Comparison of ENCODE assay signal across 11 mouse cellular contexts in the genomic region with DNA sequence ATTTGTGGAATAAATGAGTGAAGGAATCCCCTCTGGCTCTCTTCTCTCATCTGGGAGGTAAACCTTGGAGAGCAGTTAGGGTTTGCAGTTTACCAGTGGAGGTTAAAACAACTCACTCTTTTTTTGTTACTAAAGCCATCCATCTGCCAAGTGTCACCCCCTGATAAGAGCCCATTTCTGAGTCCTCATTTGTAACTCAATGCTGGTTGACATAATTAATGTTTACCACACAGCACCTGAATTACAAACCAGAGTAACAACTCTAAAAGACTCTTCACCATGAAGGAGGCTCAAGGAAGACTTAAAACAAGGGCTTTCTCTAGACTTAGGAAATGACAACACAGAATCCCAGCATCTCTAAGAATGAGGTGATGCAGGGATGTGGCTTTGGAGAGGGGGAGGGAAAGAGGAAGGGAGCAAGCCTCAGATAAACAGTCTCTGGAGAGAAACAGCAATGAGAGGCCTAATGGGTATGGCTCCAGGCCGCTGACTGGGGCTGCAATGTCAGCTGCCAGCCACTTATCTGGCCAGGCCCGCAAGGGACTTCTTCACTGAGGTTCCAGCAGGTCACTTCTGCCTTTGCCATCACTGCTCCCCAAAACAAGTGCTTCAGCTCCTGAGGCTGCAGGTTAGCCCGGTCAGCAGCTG. TPM values are rescaled to one million over a fixed set of nuclear protein-coding genes. Genes with fewer than 3 reads are reported as not detected.
DNase-seq lines count a peak whose midpoint lies in the region; ATAC-seq lines count a peak whose summit lies in the region.
"Had no signal": no experiment of that assay in that cellular context is flagged by ENCODE, and none has a peak within 500 bp of the region (broad histone marks: within the 10 kb centered on the region; RNA-seq: fewer than 3 reads in every experiment).

No protein-coding gene starts in this region.

- H3K27ac ChIP-seq in embryonic facial prominence, embryonic 14.5 days (replicated peaks; ENCODE audit: low read depth, low read length), result 0 out of 2 replicates have a peak overlapping the region, but pooled peaks have one; percentile 1
- H3K27ac ChIP-seq in liver, embryonic 12.5 days, result peak overlapping the region; percentile 80
- H3K27ac ChIP-seq in midbrain, embryonic 16.5 days (ENCODE audit: low read length), result peak overlapping the region; percentile 62
- H3K27ac ChIP-seq: macrophage had no signal

- DNase-seq in cerebellum, postnatal 10 days, result peak; percentile 16 to 22
- no peak for DNase-seq in cerebellum, postnatal 25 days
- DNase-seq in embryonic facial prominence, embryonic 14.5 days (ENCODE audit: low spot score), result no peak
- DNase-seq in adipocyte (ENCODE audit: low spot score), result no peak
- DNase-seq in frontal cortex, postnatal 36 days (ENCODE audit: low spot score in 2 of 2), result no peak
- DNase-seq in layer of hippocampus, postnatal 25 days (ENCODE audit: extremely low spot score in 1 of 2, low spot score in 1 of 2), result no peak
- DNase-seq: cerebellum, adult 8-10 months; heart, adult 11 months had no signal

- peaks cover 5% of the 10 kb centered on the region for H3K4me1 ChIP-seq in embryonic facial prominence, embryonic 14.5 days (ENCODE audit: control insufficient read depth, insufficient read depth, low read length)
- H3K4me1 ChIP-seq in liver, embryonic 12.5 days, result peaks cover 64% of the 10 kb centered on the region
- H3K4me1 ChIP-seq in midbrain, embryonic 16.5 days (ENCODE audit: control insufficient read depth, insufficient read depth, low read length), result peaks cover 12% of the 10 kb centered on the region; the same call in 1 of the 2 replicates

- H3K9me3 ChIP-seq in embryonic facial prominence, embryonic 14.5 days (ENCODE audit: control insufficient read depth, low read length), result no peaks in the 10 kb centered on the region
- H3K9me3 ChIP-seq in liver, embryonic 12.5 days (replicated peaks), result no peaks in the 10 kb centered on the region
- H3K9me3 ChIP-seq in midbrain, embryonic 16.5 days (replicated peaks; ENCODE audit: control insufficient read depth, low read length, poor library complexity, severe bottlenecking), result no peaks in the 10 kb centered on the region

- ATAC-seq in embryonic facial prominence, embryonic 14.5 days (ENCODE audit: low read depth), result no peak
- peak; percentile 76 for ATAC-seq in liver, embryonic 12.5 days
- no peak for ATAC-seq in midbrain, embryonic 16.5 days

- H3K27me3 ChIP-seq in embryonic facial prominence, embryonic 14.5 days (replicated peaks; ENCODE audit: control insufficient read depth, insufficient read depth, low read length), result no peaks in the 10 kb centered on the region
- no peaks in the 10 kb centered on the region for H3K27me3 ChIP-seq in liver, embryonic 12.5 days (replicated peaks)
- H3K27me3 ChIP-seq in midbrain, embryonic 16.5 days (ENCODE audit: control insufficient read depth, insufficient read depth, low read depth, low read length), result no peaks in the 10 kb centered on the region

- H3K4me2 ChIP-seq in embryonic facial prominence, embryonic 14.5 days (ENCODE audit: low read depth, low read length), result no peak overlapping the region
- peak overlapping the region; percentile 21 for H3K4me2 ChIP-seq in liver, embryonic 12.5 days
- no peak overlapping the region for H3K4me2 ChIP-seq in midbrain, embryonic 16.5 days (ENCODE audit: low read length)

- no peak overlapping the region for H3K9ac ChIP-seq in embryonic facial prominence, embryonic 14.5 days (ENCODE audit: low read depth, low read length)
- H3K9ac ChIP-seq in liver, embryonic 12.5 days, result no peak overlapping the region
- H3K9ac ChIP-seq in midbrain, embryonic 16.5 days (ENCODE audit: low read depth, low read length), result no peak overlapping the region

- 45% methylated on average over 3 of the region's 3 CpGs for WGBS in embryonic facial prominence, embryonic 14.5 days
- WGBS in liver, embryonic 12.5 days (ENCODE audit: insufficient replicate concordance), result 24% methylated on average over 3 of the region's 3 CpGs
- 29% methylated on average over 3 of the region's 3 CpGs for WGBS in midbrain, embryonic 16.5 days

- no peak overlapping the region for H3K4me3 ChIP-seq in embryonic facial prominence, embryonic 14.5 days (ENCODE audit: low read depth, low read length)
- no peak overlapping the region for H3K4me3 ChIP-seq in liver, embryonic 12.5 days
- H3K4me3 ChIP-seq in midbrain, embryonic 16.5 days (ENCODE audit: low read depth, low read length), result no peak overlapping the region

- H3K36me3 ChIP-seq in embryonic facial prominence, embryonic 14.5 days (ENCODE audit: control insufficient read depth, insufficient read depth, low read length), result peaks cover 4% of the 10 kb centered on the region; the same call in 1 of the 2 replicates
- H3K36me3 ChIP-seq in liver, embryonic 12.5 days, result peaks cover 19% of the 10 kb centered on the region
- peaks cover 5% of the 10 kb centered on the region; the same call in 1 of the 2 replicates for H3K36me3 ChIP-seq in midbrain, embryonic 16.5 days (ENCODE audit: control insufficient read depth, insufficient read depth, low read length)

RNA-seq across cellular contexts. Expression of a gene that starts 46.4 kb away (rescaled TPM):
- polyA plus RNA-seq in embryonic facial prominence, embryonic 14.5 days (2014; fragmentation: Nextera tagmentation; extraction: Ambion mirVana), result 10.9 and 12.1 TPM in 2 replicates
- 23.7 and 25.0 TPM in 2 replicates for polyA plus RNA-seq in liver, embryonic 12.5 days (2016; fragmentation: Nextera tagmentation; extraction: Ambion mirVana)
- 9.4 and 15.4 TPM in 2 replicates for polyA plus RNA-seq in midbrain, embryonic 16.5 days (2015; fragmentation: Nextera tagmentation; extraction: Ambion mirVana)
- total RNA-seq in layer of hippocampus, postnatal 25 days (2021), result under 1 TPM; 0.47 to 0.49 TPM

Comparison
In these comparisons a context has a peak if more than half of its experiments do, and no peak if none do; other contexts are left out.
1. DNase-seq: peak in cerebellum, postnatal 10 days (2 of 2); none in cerebellum, postnatal 25 days (0 of 2), embryonic facial prominence, embryonic 14.5 days (single experiment), adipocyte (single experiment), frontal cortex, postnatal 36 days (0 of 2) and layer of hippocampus, postnatal 25 days (0 of 2).
2. H3K27ac ChIP-seq: peak in every context shown above with its lines; median percentile 80 in liver, embryonic 12.5 days; 62 in midbrain, embryonic 16.5 days; 1 in embryonic facial prominence, embryonic 14.5 days.